Mouse (Mus musculus): ENCODE data around the gene Fam189a2.
A peak's percentile ranks its signal among the peaks of the same experiment; 100 is the strongest.

The Fam189a2 gene

DNA sequence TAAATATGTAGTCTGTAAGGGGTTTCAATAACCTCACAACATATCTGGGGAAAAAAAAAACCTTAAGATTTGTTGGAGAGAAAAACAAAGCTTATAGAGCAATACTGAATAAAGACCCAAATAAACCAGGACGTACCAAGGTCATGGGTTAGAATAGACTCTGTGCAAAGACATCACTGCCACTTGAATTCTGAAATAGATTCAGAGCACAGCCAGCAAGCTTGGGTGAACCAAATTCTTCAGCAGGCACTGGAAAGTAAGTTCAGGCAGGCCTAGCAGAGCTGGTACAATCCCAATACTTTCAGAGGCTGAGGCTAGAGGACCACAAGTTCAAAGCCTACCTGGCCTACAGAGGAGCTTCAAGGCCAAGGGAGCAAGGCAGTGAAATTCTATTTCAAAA is 6.2 kb downstream of the Fam189a2 start:
- DNase-seq (ENCODE audit: low spot score) = no peak

DNA sequence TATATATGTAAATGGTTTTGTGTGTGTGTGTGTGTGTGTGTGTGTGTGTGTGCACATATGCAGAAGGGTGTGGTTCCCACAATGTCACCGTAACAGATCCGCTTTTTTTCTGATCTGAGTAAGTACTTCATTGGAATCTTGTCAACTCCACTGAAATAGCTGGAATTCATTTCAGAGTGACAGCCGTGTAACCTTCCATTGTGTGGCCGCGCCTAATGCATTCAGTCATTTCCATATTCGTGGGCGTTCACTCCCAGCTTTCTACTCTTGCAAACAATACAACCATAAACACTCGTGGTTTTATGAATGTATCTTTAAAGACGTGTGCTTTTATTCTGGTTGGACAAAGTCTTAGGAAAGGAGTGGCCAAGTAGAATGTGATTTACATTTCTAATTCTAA is 6.7 kb downstream of the Fam189a2 start:
- no peak for DNase-seq (ENCODE audit: low spot score)

DNA sequence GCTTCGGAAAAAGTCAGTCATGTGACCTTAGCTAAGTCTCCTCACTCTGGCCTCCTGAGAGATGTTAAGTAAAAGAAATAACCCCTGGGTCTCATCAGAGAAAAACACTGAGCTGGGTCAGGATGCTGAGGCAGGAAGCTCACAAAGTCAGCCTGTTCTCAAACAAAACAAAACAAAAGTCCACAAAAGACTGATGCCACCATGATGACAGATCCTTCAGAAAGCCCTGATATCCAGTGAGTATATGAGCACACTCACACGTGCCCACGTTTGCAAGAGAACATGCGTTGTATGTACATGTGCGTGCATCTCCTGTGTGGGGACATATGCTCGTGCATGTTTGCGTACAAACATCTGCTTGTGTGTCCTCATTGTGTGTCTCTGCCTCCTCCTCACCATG is 7.5 kb downstream of the Fam189a2 start:
- no peak for DNase-seq (ENCODE audit: low spot score)

DNA sequence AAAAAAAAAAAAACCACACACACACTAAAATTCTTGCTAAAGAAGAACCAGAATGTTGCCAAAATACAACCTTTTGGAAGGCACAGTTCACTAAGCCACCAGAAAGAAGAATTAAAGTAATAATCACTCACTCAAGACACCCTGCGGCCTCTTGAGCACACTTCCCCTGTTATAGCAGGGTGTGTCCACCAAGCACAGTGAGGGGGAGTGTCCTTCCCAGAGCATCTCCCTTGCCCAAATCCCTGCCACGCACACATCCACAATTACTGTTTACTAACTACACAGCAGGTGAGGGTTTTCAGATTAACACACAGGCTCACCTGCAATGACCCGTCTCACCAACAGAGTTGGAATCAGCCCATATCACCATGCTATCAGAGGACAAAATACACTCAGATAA is 8.0 kb downstream of the Fam189a2 start:
- no peak for DNase-seq (ENCODE audit: low spot score)

DNA sequence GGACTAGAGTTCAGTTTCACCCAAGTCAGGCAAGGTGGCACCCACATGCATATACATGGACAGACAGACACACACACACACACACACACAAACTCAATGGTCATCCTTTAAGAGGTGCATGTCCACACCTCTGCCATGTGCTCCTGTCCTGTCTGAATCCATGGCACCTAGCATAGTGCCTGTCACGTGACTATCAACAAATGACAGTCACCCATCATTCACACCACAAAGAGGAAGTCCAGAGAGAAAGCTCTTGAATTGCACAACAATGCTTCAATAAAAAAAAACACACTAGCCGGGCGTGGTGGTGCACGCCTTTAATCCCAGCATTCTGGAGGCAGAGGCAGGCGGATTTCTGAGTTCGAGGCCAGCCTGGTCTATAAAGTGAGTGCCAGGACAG is 8.5 kb downstream of the Fam189a2 start:
- DNase-seq (ENCODE audit: low spot score) = no peak

DNA sequence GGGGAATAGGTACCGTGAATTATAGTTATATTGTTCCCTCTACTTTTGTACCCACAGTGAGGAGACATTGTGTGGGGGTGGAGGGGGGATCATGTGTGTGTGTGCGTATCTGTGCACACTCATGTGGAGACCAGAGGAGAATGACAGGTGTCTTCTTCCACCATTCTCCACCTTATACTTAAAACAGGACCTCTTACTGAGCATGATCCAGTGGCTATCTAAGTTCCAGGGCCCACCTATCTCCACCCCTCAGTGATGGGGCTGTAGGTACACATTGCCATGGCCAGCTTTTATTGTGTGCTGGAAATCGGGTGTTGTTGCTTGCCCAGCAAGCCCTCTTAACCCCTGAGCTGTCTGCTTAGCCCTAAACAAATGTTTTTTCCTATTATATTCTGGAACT is 10.1 kb downstream of the Fam189a2 start:
- no peak for DNase-seq (ENCODE audit: low spot score)

DNA sequence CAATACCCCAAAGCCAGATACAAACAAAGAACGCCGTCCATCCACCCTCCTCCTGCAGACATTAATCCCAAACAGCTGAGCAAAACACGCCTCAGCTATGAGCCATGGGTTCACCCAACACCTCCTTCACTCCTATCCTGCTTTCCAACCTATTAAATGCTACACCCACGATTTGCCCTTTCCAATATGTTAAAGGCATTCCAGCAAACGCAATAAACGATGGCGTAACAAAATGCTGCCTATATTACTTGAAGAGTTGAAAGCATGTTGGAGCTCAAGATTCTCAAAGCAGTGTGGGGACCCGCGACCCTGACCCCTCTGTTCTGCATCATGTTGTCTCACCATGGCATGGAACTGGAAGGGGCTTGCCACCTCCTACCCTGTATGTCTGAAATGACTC is 11.2 kb downstream of the Fam189a2 start:
- no peak for DNase-seq (ENCODE audit: low spot score)

DNA sequence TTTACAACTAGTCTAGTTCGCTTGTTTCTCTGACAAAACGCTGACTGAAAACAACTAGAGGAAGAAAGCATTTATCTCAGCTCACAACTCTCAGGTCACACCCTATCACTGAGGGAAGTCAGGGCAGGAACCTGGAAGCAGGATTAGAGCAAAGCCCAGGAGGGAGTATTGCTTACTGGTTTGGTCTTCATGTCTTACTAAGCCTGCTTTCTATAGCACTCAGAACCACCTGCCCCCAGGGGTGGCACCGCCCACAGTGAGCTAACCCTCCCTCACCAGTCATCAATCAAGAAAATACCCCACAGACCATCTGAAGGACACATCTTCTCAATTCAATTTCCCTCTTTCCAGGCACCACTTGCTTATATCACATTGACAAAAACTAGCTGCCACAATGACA is 12.4 kb downstream of the Fam189a2 start:
- DNase-seq (ENCODE audit: low spot score) = no peak

DNA sequence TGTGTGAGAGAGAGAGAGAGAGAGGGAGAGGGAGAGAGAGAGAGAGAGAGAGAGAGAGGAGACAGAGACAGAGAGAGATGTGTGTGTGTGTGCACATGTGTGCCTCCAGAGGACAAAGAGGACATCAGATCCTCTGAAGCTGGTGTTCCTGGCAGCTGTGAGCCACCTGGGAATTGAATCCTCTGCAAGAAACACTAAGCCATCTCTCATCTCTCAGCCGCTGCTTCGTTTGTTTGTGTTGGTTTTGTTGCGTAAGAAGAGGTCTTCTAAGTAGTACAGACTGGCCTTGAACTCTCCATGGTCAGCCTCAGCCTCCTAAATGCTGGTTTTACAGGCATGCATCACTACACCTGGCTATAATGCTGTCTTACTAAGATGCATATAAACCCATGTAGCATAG is 12.9 kb downstream of the Fam189a2 start:
- no peak for DNase-seq (ENCODE audit: low spot score)

DNA sequence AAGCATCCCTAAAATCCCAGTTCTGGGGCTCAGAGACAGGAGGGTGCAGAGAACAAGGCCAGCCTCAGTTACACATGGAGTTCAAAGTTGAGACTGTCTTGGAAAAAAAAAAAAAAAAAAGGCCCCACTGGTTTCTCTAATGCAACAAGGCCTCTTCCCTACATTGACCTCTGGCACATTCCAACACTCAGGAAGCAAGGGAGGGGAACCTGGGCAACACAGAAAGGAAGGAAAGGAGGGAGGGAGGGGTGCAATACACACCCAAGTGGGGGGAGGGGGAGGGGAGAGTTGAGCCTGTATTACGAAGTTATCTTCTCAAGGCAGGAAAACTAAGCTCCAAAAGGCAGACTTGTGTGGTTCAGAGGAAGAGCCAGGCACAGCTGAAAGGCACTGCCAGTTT is 13.4 kb downstream of the Fam189a2 start:
- no peak for DNase-seq (ENCODE audit: low spot score)

DNA sequence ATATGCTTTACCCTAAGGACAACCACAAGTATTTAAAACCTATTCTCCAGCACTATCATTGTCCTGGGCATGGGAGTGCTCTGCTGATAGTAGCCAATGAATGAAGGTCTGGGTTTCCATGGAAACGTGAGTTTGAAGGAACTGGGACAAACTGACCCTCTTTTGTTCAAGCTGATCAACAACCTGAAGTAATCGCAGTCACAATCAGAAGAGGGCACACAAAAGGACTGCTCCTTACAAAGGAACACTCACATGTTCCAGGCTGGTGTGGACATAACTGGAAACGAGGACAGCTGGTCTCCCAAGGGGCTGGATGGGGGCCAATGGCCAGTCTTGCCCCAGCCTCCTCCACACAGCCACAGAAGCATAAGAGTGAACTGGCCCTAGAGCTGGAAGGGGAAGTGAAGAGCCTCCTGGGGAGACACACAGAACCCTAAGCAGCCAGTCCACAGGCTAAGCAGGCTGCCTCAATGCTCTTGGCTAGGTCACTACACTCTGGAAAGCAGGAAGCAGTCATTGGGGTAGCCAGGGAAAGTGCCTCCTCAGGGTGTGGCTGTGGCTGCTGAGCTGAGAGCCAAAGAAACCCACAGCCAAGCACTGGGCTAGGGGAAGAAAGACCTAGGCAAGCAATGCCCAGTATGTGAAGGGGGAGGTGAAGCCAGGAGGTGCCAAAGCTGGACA is 14.0 kb downstream of the Fam189a2 start:
- DNase-seq (ENCODE audit: low spot score) = no peak

DNA sequence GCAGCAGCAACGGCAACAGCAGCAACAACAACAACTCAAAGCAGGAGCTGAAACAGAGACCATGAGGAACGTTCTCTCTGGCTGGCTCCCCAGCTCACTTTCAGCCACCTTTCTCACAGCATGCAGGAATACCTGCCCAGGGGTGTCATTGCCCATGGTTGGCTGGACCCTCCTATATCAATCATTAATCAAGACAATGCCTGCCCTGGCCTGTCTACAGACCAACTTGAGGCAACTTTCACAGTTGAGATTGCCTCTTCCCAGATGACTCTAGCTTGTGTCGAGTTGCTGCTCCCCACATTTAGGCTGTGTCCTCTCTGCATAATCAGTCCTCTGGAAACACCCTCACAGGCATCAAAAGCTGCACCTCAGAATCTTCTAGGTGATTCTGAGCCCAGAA is 17.6 kb downstream of the Fam189a2 start:
- no peak for DNase-seq (ENCODE audit: low spot score)

DNA sequence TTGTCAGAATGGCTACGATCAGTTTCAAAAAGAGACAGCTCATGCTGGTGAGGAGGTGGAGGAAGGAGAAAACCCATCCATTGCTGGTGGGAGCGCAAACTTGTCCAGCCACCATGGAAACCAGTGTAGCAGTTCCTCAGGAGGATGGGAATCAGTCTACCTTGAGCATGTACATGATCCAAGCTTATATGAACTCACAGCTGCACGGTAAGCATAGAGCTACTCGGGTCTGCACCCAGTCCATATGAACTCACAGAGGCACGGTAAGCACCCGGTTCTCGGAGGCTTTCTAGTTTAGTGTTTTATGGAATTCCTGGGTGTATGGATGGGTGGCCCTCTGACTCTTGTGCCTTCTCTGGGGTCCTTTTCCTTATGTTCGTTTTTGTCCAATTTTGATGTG is 18.3 kb downstream of the Fam189a2 start:
- DNase-seq (ENCODE audit: low spot score) = no peak

DNA sequence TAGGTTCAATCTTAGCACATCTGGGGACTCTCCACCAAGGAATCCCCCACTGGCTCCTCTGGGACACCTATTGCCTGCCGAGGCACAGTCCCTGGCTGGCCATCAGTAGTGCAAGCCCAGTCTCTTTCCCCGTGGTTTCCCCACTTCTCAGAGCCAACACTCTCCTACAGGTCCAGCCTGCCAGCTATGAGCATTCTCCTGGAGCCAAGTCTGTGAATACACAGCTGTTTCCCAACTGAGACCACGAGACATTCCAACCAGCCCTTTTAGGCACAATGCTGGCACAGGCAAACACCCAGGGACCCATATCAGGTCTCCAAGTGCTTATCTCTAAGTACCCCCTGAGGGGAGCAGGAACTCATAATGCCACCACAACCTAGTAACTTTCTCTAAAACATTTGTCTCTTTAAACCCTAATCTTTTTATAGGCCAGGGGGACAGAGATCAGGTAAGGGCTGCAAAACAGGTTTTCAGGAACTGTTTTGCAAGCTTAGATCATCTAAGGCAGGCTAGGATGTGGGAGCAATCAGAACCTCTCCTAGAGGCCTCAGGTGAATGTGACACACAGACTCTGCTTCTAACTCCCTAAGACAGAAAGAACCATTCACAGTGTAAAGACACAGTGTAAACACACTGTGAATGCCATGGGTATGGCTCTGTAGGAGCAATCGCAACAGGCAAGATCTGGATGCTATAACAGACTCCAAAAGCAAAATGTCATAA is 23.0 kb downstream of the Fam189a2 start:
- DNase-seq (ENCODE audit: low spot score) = no peak

DNA sequence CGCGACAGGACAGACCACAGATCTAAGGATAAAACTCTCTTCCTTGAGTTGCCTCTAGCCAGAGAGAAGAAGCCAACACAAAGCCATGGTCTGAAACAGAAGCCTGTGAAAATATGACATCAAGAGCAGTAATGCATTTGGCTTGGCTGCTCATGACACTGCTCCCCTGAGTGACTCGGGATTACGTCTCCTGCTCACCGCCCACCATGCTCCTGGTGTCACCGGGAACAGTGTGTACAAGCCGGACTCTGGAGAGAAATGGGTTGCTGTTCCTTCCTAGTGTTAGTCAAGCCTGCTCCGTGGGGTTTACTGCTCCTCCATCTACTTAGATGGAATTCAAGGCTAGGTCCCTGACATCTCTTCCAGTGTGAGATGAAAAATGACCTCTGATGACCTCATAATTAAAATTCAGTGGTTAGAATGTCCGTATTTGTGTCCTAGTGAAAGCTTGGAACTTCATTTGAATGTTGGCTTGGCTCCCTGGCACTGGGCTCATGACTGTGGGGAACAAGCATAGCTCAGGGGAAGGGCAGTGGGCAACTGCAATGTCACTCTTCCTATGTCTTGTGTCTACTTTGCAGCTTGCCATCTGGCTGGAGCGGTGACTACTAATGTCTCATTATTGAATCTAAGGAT is 23.7 kb downstream of the Fam189a2 start:
- no peak for DNase-seq (ENCODE audit: low spot score)

DNA sequence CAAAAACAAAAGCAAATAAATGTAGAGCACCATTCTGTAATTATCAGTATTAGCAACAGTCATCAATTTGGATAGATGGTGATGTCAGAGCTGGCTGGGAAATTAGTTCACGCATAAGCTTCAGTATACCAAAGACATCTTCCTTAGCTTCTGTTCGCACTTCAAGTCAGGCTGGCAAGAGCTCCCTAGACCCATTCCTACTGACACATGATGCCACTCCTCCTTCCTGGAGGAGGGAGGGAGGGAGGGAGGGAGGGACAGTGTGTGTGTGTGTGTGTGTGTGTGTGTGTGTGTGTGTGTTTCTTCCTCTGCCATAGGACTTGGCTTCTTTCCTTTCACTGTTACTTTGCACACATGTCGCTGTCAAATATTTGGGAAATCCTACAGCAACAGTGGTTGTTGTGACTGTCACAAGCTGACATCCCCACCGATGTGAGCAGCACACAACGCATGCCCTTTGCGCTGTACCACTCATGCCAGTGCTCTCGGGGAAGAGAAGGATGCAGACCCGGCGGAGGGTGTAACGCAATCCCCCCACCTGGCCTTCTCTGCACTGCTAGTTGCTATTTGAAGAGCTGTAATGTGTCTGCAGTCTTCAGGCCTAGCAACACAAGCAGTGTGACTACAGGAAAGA is 34.9 kb downstream of the Fam189a2 start:
- no peak for DNase-seq (ENCODE audit: low spot score)

DNA sequence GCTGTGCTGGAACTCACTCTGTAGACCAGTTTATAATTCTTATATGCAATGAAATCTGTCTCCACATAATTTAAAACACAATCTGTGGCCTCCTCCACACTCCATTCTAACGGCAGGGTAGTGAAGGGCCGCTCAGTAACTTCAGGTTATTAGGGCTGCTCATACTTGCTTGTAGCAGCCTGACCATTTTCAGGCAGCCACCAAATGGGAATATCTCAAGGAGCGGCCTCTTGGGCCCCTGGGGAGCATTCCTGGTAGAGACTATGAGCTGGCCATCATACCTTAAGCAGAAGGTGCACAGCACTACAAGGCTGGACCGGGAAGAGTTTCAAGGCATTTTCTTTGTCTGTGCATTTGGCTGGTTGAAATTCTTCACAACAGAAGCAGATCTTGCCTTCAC is 42.7 kb downstream of the Fam189a2 start:
- DNase-seq (ENCODE audit: low spot score) = no peak

DNA sequence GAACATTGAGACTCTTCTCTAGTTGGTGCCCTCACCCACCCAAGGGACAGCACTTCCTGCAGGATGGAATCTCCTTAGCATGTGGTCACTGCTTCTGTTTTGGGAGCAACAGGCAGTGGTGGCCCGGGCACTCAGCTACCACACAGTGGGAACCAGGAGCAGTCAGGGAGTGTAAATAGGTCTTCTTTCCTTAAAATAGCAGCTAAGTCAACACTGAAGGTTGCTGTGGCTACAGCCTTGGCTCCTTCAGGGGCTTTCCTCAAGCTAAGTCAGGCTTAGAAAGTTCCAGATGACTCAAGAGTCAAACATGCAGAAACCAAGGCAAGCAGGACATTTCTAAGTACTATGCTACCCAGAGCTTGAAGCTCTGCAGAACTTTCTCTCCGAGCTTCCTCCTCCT is 43.5 kb downstream of the Fam189a2 start:
- no peak for DNase-seq (ENCODE audit: low spot score)

DNA sequence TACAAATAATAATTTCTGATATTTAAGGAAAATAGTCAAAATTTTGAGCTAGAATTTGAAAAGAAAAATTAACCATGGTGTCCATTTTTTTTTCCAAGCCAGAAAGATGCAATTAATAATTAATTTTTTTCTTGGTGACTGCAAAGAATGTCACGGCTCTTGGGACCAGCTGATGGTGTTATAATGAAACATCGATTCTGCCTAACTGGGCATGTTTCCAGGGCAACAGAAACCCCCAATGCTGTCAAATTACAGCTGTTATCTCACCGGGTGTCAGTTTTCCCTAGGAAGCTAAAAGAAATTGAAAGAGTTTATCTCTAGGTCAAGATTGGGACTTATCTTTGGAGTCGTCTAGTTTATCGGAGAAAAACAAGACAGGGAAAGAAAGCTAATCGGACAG is 46.6 kb downstream of the Fam189a2 start:
- no peak for DNase-seq (ENCODE audit: low spot score)

DNA sequence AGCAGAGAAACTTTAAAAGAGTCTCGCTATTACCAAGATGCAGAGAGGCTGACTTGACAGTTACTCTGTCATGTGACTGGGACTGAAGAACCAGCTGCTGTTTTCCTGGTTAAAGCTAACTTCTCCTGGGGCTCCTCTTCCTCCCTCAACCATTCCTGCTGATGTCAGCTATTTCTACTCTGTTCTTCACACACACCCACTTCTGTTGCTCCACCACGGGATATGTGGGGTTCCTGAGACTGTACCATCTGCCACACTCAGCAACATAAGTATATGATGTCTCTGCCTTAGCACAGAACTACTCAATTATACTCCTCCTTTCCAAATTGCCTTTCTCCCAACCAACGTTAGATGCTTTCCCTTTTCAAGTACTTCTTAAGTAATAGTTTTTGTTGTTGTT is 50.2 kb downstream of the Fam189a2 start:
- DNase-seq (ENCODE audit: low spot score) = peak; percentile 66

DNA sequence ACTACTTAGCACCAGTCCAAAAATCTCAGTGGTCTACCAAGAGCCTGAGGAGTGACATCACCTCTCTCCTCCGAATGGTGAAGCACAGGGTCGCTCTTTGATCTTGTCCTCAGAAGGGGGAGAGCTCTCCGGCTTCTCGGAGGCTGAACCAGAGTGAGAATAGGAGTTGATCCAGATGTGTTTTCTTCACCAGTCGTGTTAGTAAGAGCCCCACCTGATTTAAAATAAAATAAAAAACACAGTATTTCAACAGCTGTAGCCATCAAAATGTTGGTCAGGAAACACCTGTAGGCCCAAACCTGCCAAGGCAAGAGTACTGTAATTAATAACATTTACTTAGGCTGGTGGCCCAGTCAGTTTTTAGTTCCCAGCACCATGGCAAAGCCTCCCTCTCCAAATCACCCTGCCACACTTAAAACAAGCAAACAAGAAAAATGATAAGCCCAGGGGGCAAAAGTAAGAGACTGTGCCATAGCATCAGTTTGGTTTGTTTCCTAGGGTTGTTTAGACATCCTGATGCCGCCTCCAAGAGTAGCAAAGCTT is 52.8 kb downstream of the Fam189a2 start:
- no peak for DNase-seq (ENCODE audit: low spot score)

DNA sequence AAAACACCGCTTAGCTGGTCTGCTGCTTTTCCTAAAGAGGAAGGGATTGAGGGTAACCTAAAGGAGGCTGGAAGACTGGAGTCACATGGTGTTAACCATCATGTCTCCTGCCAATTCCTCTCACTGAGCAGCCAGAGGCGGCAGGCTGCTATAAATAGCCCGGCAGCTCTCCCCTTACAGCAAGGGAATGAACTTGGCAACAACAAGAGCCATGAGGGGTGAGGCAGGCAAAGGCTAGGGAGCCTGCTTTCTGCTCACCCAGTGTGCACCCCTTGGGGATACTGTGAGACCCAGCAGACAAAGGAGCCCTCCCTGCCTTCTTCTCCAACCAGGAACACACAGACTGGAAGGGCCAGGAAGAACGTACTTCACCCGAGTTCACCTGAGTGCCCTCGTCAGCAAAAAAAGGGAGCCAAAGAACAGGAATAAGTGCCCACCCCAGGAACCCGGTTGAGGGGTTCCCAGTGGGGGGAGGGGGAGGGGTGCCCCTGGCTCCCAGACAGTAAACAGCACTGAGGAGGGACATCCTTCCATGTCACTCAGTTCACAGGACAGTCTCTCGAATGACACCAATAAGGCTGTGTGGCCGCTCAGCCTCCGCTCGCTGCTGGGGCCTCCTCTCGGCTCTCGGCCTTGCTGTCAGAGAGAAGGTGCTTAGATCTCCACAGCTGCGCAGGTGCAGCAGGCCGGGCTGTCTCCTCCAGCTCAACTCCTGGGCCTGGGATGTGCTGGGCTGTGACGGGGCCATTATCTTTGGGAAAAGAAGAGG is 57.8 kb downstream of the Fam189a2 start:
- no peak for DNase-seq (ENCODE audit: low spot score)

All from left cerebral cortex, adult 11 months (tissue).